Mouse (Mus musculus) CH12.LX (cell line): ENCODE data around the gene Dicer1.

Source experiments
- CTCF ChIP-seq, 2 experiments: IDR thresholded peaks in 1 of 2; conservative IDR thresholded peaks in 1 of 2; 2 replicates each; pipeline ENCODE4 v1.5.1; 2011 to 2012; ENCODE audit warnings: low read depth in 2 of 2, low read length in 2 of 2, improper control_type of control experiment in 1 of 2, inconsistent platforms in 1 of 2, mild to moderate bottlenecking in 1 of 2, moderate library complexity in 1 of 2
- HCFC1 ChIP-seq: IDR thresholded peaks from 2 replicates; pipeline ENCODE4 v1.6.1; 2012; ENCODE audit warnings: low read depth, mild to moderate bottlenecking, inconsistent platforms, low read length, improper control_type of control experiment
- MAX ChIP-seq: IDR thresholded peaks from 2 replicates; pipeline ENCODE4 v1.6.1; 2011; ENCODE audit warnings: low read length, improper control_type of control experiment
- POLR2A ChIP-seq: IDR thresholded peaks from 2 replicates; pipeline ENCODE4 v1.6.1; 2011; ENCODE audit warnings: low read depth, mild to moderate bottlenecking, improper control_type of control experiment, low read length
- TCF12 ChIP-seq: IDR thresholded peaks from 2 replicates; pipeline ENCODE4 v1.6.1; 2014; ENCODE audit warnings: low read depth, mild to moderate bottlenecking, inconsistent platforms, low read length, improper control_type of control experiment
- USF2 ChIP-seq: conservative IDR thresholded peaks from 2 replicates; pipeline ENCODE4 v1.6.1; 2011; ENCODE audit warnings: low read depth, low read length, improper control_type of control experiment
- ZMIZ1 ChIP-seq: IDR thresholded peaks from 2 replicates; pipeline ENCODE4 v1.6.1; 2012; ENCODE audit warnings: low read depth, mild to moderate bottlenecking, inconsistent platforms, low read length, improper control_type of control experiment

- TF ChIP-seq CTCF (conservative IDR thresholded peaks at IDR 0.05 in 1 of 2, IDR thresholded peaks at IDR 0.05 in 1 of 2; ENCODE audit: low read depth in 2 of 2, low read length in 2 of 2) (no peak), MAX (no peak), POLR2A (no peak), TCF12 (no peak), ZMIZ1 (no peak), HCFC1 (no peak), USF2 (no peak)
Measured at GRCm38 (mm10) chr12:104737666-104738065, 14.1 kb downstream of the Dicer1 start.
